Mouse (Mus musculus): ENCODE results near the gene Kiss1.

The Kiss1 gene

GRCm38 (mm10) chr1:133362103-133362502 lies 40.4 kb downstream of the Kiss1 start:
- no peak for DNase-seq (ENCODE audit: low read depth, low spot score)

- DNase-seq (ENCODE audit: low read depth, low spot score), result peak; percentile 30
These were observed 41.8 kb downstream of the Kiss1 start, which contains the start of gene Etnk2 for GRCm38 (mm10) chr1:133363276-133364021. Etnk2 (plus strand) TSS chr1:133363572.

DNA sequence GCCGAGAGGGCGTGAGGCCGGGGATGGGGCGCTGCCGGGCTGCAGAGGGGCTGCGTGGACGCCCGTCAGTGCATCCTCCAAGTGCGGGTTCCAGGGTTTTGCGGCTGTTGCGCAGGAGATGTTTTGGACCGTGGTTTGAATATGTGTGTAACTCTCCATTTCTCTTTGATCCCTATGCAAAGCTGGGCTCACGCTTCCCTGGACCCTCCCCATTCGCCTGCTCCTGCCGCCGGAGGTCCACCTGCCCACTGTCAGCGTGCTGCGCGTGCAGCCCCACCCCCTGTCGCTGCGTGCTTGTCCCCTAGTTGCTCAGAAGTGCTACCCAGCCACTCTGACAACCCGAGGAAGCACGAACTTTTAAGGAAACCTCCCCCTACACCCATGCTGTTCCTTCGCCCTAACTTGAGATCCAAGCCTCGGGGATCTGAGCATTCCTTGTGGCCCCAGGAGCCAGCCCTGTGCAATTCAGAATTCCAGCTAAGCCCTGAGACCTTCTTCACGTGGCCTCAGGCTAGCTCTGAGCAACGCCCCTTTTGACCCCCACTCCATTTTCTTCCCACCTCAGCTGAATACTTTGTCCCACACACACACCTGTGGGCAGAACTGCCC lies 42.5 kb downstream of the Kiss1 start:
- no peak for DNase-seq (ENCODE audit: low read depth, low spot score)

DNA sequence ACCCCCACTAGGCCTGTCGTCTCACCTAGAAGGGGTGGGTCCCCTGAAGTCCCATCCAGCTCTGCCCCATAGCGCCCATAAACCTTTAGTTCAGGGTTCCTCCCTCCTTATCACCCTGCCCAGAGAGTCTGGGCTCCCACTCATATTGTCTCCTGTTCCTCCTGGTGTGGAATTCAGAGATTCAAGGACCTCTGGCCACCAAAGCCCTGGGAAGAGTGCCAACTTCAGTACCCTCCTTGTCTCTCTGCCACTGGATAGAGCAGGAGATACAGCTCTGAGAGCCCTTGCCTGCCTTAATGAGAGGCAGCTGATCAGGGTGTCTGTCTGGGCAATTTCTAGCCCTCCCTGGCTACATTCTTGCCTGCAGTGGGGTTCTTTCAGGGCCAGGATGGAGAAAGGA lies 43.2 kb downstream of the Kiss1 start:
- DNase-seq (ENCODE audit: low read depth, low spot score), result no peak

- no peak for DNase-seq (ENCODE audit: low read depth, low spot score)
These were observed 45.4 kb downstream of the Kiss1 start for GRCm38 (mm10) chr1:133366951-133367605.

- no peak for DNase-seq (ENCODE audit: low read depth, low spot score)
These were observed 46.2 kb downstream of the Kiss1 start for GRCm38 (mm10) chr1:133367606-133368488.

- no peak for DNase-seq (ENCODE audit: low read depth, low spot score)
These were observed 47.0 kb downstream of the Kiss1 start for GRCm38 (mm10) chr1:133368644-133369043.

DNA sequence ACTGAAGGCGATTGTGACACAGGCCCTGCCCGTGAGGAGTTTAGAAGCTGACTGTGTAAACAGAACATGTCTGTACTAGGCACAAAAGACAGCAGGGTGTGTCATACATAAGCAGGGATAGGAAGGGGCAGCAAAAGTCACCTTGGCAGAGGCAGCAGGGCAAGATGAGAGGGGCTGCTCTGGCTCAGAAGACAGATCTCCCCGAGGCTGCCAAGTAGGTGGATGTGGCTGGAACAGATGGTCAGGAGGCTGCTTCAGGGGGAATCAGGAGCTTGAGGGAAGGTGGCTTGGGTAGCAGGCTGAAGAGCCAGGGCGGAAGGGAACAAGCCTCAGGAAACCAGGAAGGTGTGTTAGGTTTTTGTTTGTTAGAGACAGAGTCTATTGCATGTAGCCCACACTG lies 48.7 kb downstream of the Kiss1 start:
- DNase-seq (ENCODE audit: low read depth, low spot score), result no peak

DNA sequence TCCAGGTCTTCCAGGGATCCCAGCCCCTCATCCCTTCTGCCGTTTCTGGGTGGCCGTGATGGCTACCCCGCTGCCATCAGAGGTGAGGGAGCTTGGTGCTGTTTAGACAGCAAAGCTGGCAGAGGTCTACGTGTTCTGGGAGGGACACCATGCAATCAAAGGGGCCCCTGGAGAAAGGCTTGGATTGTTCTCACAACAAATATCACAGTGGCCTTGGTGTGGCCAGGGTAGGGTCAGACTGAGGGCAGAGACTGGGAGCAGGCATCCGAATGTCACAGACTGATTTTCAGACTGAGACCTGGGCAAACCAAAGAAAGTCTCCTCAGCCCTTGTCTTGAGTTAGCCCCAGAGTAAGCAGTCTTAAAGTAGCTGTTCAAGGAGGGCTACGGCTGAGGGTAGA lies 49.8 kb downstream of the Kiss1 start:
- DNase-seq (ENCODE audit: low read depth, low spot score), result no peak

DNA sequence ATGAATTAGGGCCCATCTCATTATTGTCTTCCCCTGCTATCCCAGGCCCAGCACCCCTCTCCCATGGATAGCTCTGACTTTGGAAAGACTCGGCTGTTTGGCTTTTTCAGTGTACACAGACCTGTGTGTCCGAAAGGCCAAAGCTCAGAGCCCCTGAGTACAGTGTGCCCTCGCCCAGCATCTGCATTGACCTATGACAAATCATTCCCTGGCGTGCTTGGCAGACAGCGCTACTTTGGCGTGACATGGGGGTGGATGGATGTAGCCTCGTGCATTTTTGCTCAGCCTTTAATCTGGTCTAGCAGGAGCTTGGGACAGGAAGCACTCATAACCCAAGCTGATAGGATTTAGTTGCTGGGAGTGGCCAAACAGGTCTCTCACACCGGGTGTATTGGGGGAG lies 50.4 kb downstream of the Kiss1 start:
- no peak for DNase-seq (ENCODE audit: low read depth, low spot score)

DNA sequence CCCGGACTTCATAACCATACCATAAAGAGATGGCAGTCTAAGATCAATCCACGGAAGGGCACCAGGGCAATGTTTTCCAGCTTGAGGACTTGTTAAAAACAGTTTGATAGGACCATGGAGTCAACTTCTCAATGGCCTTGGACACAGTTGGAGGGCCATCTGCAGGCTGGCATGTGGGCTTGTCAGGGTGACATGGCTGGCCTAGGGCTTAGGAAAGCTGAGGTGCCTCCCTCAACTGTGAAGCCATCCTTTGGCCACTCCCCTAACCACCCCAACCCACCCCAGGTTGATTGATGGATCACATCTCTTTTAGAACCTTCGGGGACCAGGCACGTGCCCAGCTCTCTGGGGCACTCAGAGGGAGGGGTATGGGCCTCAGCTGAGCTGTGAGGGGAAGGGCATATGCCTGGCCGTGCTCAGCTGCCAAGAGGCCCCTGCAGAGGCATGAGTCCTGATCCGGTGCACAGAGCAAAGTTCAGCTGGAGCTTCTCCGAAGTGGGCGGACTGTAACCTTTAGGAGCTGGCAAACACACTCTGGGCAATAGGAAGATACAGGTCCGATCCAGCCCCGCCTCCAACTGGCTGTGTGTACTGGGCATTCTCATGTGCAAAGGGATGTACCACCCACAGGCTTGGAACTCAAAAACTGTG lies 54.1 kb downstream of the Kiss1 start:
- DNase-seq (ENCODE audit: low read depth, low spot score), result no peak

DNA sequence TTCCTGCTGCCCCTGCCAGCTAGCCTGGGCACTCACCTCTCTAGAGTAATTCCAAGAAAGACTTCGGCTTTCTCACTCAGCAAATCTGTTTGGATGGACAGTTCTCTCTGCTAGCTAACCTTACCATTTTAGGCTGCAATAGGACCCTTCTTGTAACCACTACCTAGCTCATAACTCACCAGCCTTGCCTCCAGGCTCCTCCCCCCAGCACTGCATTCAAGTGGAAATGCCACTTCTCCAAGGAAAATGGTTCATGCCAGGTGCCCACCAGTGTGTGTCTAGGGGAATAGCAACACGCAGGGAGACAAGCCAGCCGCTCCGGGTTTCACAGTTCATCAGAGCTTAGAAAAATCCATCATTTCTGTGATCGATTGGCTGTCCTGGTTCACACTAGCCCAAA lies 55.9 kb downstream of the Kiss1 start:
- no peak for DNase-seq (ENCODE audit: low read depth, low spot score)
